Mouse (Mus musculus): Measurements from ENCODE around the gene Kctd12. TPM values are rescaled to one million over a fixed set of nuclear protein-coding genes. Genes with fewer than 3 reads are reported as not detected.

The Kctd12 gene
- polyA plus RNA-seq, 1 experiment from 2014 or later: 4.8 TPM

- WGBS: 80% methylated on average over 5 of the region's 5 CpGs
- no peak overlapping the region for H3K4me2 ChIP-seq
These were observed 5.2 kb upstream of the Kctd12 start for GRCm38 (mm10) chr14:102987626-102988025.

DNA sequence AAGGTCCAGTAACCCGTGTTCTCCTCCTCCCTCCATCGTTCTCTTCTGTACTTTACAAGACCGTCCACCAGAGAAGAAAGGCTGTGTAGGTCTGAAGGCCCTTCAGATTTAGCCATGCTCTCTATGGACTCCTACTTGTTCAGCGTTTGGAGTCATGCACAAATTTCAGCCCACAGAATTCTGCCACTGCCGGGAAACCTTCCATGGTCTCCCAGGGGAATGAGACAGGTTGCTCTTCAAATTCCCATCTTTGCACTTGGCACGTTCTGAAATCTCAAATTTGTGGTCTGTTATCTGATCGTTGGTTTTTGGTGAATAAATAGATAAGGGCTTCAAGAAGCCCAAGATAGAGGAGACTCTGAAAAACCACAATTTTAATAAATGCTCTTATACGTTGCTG lies 1.2 kb upstream of the Kctd12 start:
- 67% methylated on average over 8 of the region's 8 CpGs for WGBS
- H3K27ac ChIP-seq (ENCODE audit: poor library complexity, severe bottlenecking): no peak overlapping the region
- peaks cover 13% of the 10 kb centered on the region for H3K4me1 ChIP-seq (replicated peaks)
- no peaks in the 10 kb centered on the region for H3K36me3 ChIP-seq
- H3K4me2 ChIP-seq: peak overlapping the region; percentile 85; the same call in 1 of the 2 replicates
- no peaks in the 10 kb centered on the region; the same call in 1 of the 2 replicates for H3K27me3 ChIP-seq (replicated peaks)
- H3K9me3 ChIP-seq (replicated peaks): no peaks in the 10 kb centered on the region
- H3K4me3 ChIP-seq: no peak overlapping the region
- H3K9ac ChIP-seq: no peak overlapping the region
- ATAC-seq (ENCODE audit: insufficient number of reproducible peaks, low FRiP score): no peak

More at GRCm38 (mm10) chr14:102987626-102988025, 5.2 kb upstream of the Kctd12 start:
- no peak overlapping the region for H3K9ac ChIP-seq
- no peak overlapping the region for H3K27ac ChIP-seq (ENCODE audit: poor library complexity, severe bottlenecking)
- no peak overlapping the region for H3K4me3 ChIP-seq
- H3K36me3 ChIP-seq: no peaks in the 10 kb centered on the region
- no peaks in the 10 kb centered on the region; the same call in 1 of the 2 replicates for H3K27me3 ChIP-seq (replicated peaks)
- H3K9me3 ChIP-seq (replicated peaks): no peaks in the 10 kb centered on the region
- peaks cover 9% of the 10 kb centered on the region for H3K4me1 ChIP-seq (replicated peaks)
- no peak for ATAC-seq (ENCODE audit: insufficient number of reproducible peaks, low FRiP score)

DNA sequence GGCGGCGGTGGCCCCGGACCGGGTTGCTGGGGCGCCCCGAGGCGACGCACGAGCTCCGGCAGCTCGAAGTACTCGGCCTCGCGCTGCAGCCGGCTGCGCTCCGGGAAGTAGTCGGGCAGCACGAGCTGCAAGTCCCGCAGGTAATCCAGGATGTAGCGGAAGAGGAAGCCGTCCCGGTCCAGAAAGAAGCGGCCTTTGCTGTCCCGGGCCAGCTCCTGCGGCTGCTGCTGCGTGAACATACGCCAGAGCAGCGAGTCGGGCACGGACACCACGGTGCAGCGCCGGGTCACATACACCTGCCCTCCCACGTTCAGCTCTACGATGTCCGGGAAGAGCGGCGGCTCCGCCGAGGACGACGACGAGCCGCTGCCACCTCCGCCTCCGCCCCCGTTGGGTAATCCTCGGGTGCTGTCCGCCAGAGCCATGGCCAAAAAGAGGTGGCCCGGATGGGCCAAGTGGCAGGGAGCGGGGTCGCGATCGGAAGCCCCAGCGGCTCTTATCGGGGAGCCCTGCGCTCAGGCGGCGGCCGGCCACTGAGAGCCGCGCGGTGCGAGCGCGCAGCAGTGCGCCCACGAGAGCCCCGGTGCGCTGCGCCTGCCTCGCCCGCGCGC lies 316 bp downstream of the Kctd12 start:
- Histone ChIP-seq H3K4me3 (peak overlapping the region; percentile 69), H3K36me3 (no peaks in the 10 kb centered on the region), H3K4me2 (peak overlapping the region; percentile 85), H3K4me1 (replicated peaks) (peaks cover 12% of the 10 kb centered on the region), H3K27ac (ENCODE audit: poor library complexity, severe bottlenecking) (peak overlapping the region; percentile 72), H3K9ac (peak overlapping the region; percentile 76), H3K27me3 (replicated peaks) (no peaks in the 10 kb centered on the region; the same call in 1 of the 2 replicates), H3K9me3 (replicated peaks) (no peaks in the 10 kb centered on the region)
- peak; percentile 16 for ATAC-seq (ENCODE audit: insufficient number of reproducible peaks, low FRiP score)
- WGBS: 0% methylated on average over 74 of the region's 76 CpGs

DNA sequence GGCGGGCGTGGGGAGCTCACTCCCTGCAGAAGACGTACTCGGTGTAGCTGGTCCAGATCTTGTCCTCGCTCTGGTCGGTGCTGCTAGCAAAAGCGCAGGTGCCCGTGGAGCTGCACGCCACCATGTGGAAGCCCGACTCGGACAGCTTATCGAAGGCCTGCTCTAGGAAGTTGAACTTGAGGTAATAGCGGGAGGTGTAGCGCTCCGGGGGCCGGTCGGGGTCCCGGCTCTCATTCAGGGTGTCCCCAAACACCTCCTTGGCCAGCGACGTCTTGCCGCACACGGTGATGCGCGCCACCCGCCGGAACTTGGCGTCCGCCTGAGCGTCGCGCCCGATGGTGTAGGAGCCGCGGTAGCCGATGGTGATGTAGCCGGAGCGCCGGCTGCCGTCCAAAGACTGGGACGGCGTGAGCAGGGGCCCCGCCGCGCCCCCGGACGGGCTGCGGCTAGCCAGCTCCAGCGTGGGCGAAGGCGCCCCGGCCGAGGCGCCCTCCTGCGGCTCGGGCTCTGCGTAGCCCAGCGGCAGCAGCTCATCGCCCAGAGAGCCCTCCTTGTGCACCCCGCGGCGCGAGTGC lies 909 bp downstream of the Kctd12 start:
- Histone ChIP-seq H3K4me2 (peak overlapping the region; percentile 85), H3K9ac (peak overlapping the region; percentile 76), H3K4me3 (peak overlapping the region; percentile 69), H3K4me1 (replicated peaks) (peaks cover 12% of the 10 kb centered on the region), H3K27ac (ENCODE audit: poor library complexity, severe bottlenecking) (peak overlapping the region; percentile 9), H3K9me3 (replicated peaks) (no peaks in the 10 kb centered on the region), H3K27me3 (replicated peaks) (no peaks in the 10 kb centered on the region; the same call in 1 of the 2 replicates), H3K36me3 (no peaks in the 10 kb centered on the region)
- WGBS: under 1% methylated on average over 59 of the region's 62 CpGs
- peak; percentile 34 for ATAC-seq (ENCODE audit: insufficient number of reproducible peaks, low FRiP score)

DNA sequence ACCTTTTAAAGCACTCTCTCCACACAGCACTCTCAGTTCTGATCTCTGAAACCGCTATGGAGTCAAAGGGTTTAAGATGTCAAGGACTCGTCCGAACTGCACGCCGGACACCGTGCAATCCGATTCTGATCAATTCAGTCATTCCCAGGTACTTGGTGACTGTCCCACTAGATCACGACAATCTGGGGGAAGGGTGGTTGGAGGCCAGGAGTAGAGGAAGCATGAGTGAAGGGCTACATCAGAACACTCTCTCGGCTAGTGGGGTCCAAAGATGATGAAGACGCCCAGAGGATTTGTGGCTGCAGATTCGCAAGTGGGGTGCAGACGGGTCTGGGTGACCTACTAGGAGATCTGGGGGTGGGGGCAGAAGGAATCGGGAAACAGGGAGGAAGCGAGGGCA lies 1.5 kb downstream of the Kctd12 start:
- 11% methylated on average over 14 of the region's 14 CpGs for WGBS
- Histone ChIP-seq H3K9ac (peak overlapping the region; percentile 76), H3K27me3 (replicated peaks) (no peaks in the 10 kb centered on the region; the same call in 1 of the 2 replicates), H3K4me3 (peak overlapping the region; percentile 69), H3K9me3 (replicated peaks) (no peaks in the 10 kb centered on the region), H3K27ac (ENCODE audit: poor library complexity, severe bottlenecking) (peak overlapping the region; percentile 9; the same call in 1 of the 2 replicates), H3K36me3 (no peaks in the 10 kb centered on the region), H3K4me1 (replicated peaks) (peaks cover 12% of the 10 kb centered on the region), H3K4me2 (peak overlapping the region; percentile 85)
- no peak for ATAC-seq (ENCODE audit: insufficient number of reproducible peaks, low FRiP score)

DNA sequence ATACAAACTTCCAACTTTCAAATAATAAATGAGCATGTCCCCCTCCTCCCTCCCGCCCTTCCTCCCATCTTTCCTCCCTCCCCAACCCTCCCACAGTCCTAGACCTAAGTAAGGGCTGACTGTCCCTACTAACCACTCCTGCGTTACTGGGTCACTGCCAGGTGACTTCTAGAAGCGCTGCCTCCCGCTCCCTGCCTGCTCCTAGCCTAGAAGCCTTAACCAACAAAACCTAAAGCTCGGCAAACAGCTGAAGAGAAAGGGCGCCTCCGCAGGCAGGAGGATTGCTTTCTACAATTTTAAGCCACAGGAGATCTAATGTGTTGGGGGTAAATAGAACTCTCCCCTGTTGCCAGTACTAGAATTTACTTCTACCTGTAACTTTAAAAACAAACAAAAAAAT lies 2.0 kb downstream of the Kctd12 start:
- ATAC-seq (ENCODE audit: insufficient number of reproducible peaks, low FRiP score): no peak

GRCm38 (mm10) chr14:102979831-102980230 lies 2.6 kb downstream of the Kctd12 start:
- no peak overlapping the region for H3K9ac ChIP-seq
- peaks cover 12% of the 10 kb centered on the region for H3K4me1 ChIP-seq (replicated peaks)
- no peaks in the 10 kb centered on the region; the same call in 1 of the 2 replicates for H3K27me3 ChIP-seq (replicated peaks)
- H3K4me2 ChIP-seq: peak overlapping the region; percentile 55
- H3K27ac ChIP-seq (ENCODE audit: poor library complexity, severe bottlenecking): no peak overlapping the region
- H3K36me3 ChIP-seq: no peaks in the 10 kb centered on the region
- no peak for ATAC-seq (ENCODE audit: insufficient number of reproducible peaks, low FRiP score)
- H3K9me3 ChIP-seq (replicated peaks): no peaks in the 10 kb centered on the region
- H3K4me3 ChIP-seq: peak overlapping the region; percentile 29
- 27% methylated on average over 10 of the region's 10 CpGs for WGBS

More for the DNA sequence above, 2.0 kb downstream of the Kctd12 start:
- H3K4me3 ChIP-seq: peak overlapping the region; percentile 69
- no peaks in the 10 kb centered on the region for H3K36me3 ChIP-seq
- 23% methylated on average over 7 of the region's 7 CpGs for WGBS
- no peak overlapping the region for H3K27ac ChIP-seq (ENCODE audit: poor library complexity, severe bottlenecking)
- peaks cover 12% of the 10 kb centered on the region for H3K4me1 ChIP-seq (replicated peaks)
- no peaks in the 10 kb centered on the region; the same call in 1 of the 2 replicates for H3K27me3 ChIP-seq (replicated peaks)
- H3K4me2 ChIP-seq: peak overlapping the region; percentile 85
- peak overlapping the region; percentile 43; the same call in 1 of the 2 replicates for H3K9ac ChIP-seq
- H3K9me3 ChIP-seq (replicated peaks): no peaks in the 10 kb centered on the region

DNA sequence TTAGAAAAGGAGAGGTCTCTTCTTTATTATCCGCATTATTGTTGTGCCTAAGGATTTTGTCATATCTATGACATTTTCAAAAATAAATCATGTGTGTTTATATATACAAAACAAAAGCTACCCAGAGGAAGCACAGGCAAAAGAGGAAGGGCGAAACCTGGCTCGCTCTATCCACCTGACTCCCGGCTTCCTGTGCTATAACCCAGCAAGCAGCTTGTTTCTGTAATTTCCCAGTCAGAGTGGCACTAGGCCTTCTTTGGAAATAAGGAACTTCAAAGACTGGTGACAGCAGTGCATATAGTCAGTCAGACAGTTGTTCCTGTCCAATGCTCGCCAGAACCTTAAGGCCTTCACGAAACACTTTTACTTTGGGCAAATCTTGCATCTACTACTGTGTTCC lies 6.6 kb downstream of the Kctd12 start:
- no peak overlapping the region for H3K27ac ChIP-seq (ENCODE audit: poor library complexity, severe bottlenecking)
- WGBS: 82% methylated on average over 6 of the region's 6 CpGs
- no peak for ATAC-seq (ENCODE audit: insufficient number of reproducible peaks, low FRiP score)

DNA sequence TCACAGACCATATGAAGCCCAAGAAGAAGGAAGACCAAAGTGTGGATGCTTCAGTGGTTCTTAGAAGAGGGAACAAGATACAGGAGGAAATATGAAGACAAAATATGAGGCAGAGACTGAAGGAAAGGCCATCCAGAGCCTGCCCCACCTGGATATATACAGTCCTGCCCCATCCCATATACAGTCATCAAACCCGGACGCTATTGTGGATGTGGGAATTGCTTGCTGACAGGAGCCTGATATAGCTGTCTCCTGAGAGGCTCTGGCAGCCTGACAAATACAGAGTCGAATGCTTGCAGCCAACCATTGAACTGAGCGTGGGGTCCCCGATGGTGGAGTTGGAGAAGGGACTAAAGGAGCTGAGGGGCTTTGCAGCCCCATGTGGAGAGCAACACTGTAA lies 13.6 kb downstream of the Kctd12 start:
- H3K4me1 ChIP-seq (replicated peaks): peaks cover 10% of the 10 kb centered on the region
- WGBS: 23% methylated on average over 5 of the region's 5 CpGs
- H3K9me3 ChIP-seq (replicated peaks): no peaks in the 10 kb centered on the region
- no peak overlapping the region for H3K27ac ChIP-seq (ENCODE audit: poor library complexity, severe bottlenecking)
- no peak overlapping the region for H3K4me3 ChIP-seq
- ATAC-seq (ENCODE audit: insufficient number of reproducible peaks, low FRiP score): no peak
- H3K9ac ChIP-seq: no peak overlapping the region
- no peaks in the 10 kb centered on the region for H3K27me3 ChIP-seq (replicated peaks)
- H3K4me2 ChIP-seq: no peak overlapping the region
- no peaks in the 10 kb centered on the region for H3K36me3 ChIP-seq

More for the DNA sequence above, 6.6 kb downstream of the Kctd12 start:
- H3K9me3 ChIP-seq (replicated peaks): no peaks in the 10 kb centered on the region
- H3K4me3 ChIP-seq: no peak overlapping the region
- H3K27me3 ChIP-seq (replicated peaks): no peaks in the 10 kb centered on the region
- peaks cover 4% of the 10 kb centered on the region for H3K4me1 ChIP-seq (replicated peaks)
- no peak overlapping the region for H3K4me2 ChIP-seq
- no peak overlapping the region for H3K9ac ChIP-seq
- no peaks in the 10 kb centered on the region for H3K36me3 ChIP-seq

GRCm38 (mm10) chr14:102966241-102966640 lies 16.2 kb downstream of the Kctd12 start:
- WGBS: 22% methylated on average over 7 of the region's 7 CpGs
- no peaks in the 10 kb centered on the region for H3K36me3 ChIP-seq
- no peak overlapping the region for H3K27ac ChIP-seq (ENCODE audit: poor library complexity, severe bottlenecking)
- H3K4me3 ChIP-seq: no peak overlapping the region
- H3K4me1 ChIP-seq (replicated peaks): peaks cover 10% of the 10 kb centered on the region
- no peaks in the 10 kb centered on the region for H3K9me3 ChIP-seq (replicated peaks)
- H3K9ac ChIP-seq: no peak overlapping the region
- H3K4me2 ChIP-seq: peak overlapping the region; percentile 7; the same call in 1 of the 2 replicates
- no peak for ATAC-seq (ENCODE audit: insufficient number of reproducible peaks, low FRiP score)
- H3K27me3 ChIP-seq (replicated peaks): no peaks in the 10 kb centered on the region

- H3K27ac ChIP-seq (ENCODE audit: poor library complexity, severe bottlenecking): no peak overlapping the region
- H3K27me3 ChIP-seq (replicated peaks): no peaks in the 10 kb centered on the region
- no peak overlapping the region for H3K4me3 ChIP-seq
- WGBS: 69% methylated on average over 1 of the region's 1 CpGs
- peaks cover 10% of the 10 kb centered on the region for H3K4me1 ChIP-seq (replicated peaks)
- no peaks in the 10 kb centered on the region for H3K9me3 ChIP-seq (replicated peaks)
- ATAC-seq (ENCODE audit: insufficient number of reproducible peaks, low FRiP score): no peak
- no peaks in the 10 kb centered on the region for H3K36me3 ChIP-seq
- no peak overlapping the region for H3K4me2 ChIP-seq
- H3K9ac ChIP-seq: no peak overlapping the region
These were observed 16.6 kb downstream of the Kctd12 start for GRCm38 (mm10) chr14:102965841-102966240.
